Mouse (Mus musculus): ENCODE results near the gene Ccrl2. TPM values are rescaled to one million over a fixed set of nuclear protein-coding genes. Genes with fewer than 3 reads are reported as not detected.

Ccrl2 gene
- 0.33 and 0.68 TPM in 2 replicates for polyA plus RNA-seq (2015; fragmentation: Nextera tagmentation; extraction: Ambion mirVana)

- no peaks in the 10 kb centered on the region for H3K9me3 ChIP-seq
- H3K4me1 ChIP-seq: peaks cover 22% of the 10 kb centered on the region
- peak; percentile 54; the same call in 1 of the 2 replicates for ATAC-seq (ENCODE audit: low FRiP score, low read depth)
- 21% methylated on average over 17 of the region's 17 CpGs for WGBS
- no peaks in the 10 kb centered on the region for H3K27me3 ChIP-seq
- H3K27ac ChIP-seq: no peak within 1 kb of the TSS
- peak within 1 kb of the TSS; percentile 48 for H3K9ac ChIP-seq
- peak within 1 kb of the TSS; percentile 35 for H3K4me3 ChIP-seq
- no peaks in the 10 kb centered on the region for H3K36me3 ChIP-seq
- H3K4me2 ChIP-seq (replicated peaks): peak within 1 kb of the TSS; percentile 66
Measured at GRCm38 (mm10) chr9:111056798-111057543, at the start of gene Ccrl2. TSS of gene Ccrl2 (minus strand) at chr9:111057519.

- H3K9ac ChIP-seq: no peak overlapping the region
- no peak overlapping the region for H3K4me3 ChIP-seq
- H3K4me1 ChIP-seq: no peaks in the 10 kb centered on the region
- 87% methylated on average over 5 of the region's 5 CpGs for WGBS
- H3K4me2 ChIP-seq (replicated peaks): no peak overlapping the region
- ATAC-seq (ENCODE audit: low FRiP score, low read depth): no peak
- no peaks in the 10 kb centered on the region for H3K9me3 ChIP-seq
- no peaks in the 10 kb centered on the region for H3K36me3 ChIP-seq
- no peak overlapping the region for H3K27ac ChIP-seq
- H3K27me3 ChIP-seq: no peaks in the 10 kb centered on the region
Measured at GRCm38 (mm10) chr9:111103893-111104292, 46.6 kb upstream of the Ccrl2 start.

- H3K9ac ChIP-seq: no peak overlapping the region
- 82% methylated on average over 5 of the region's 5 CpGs for WGBS
- ATAC-seq (ENCODE audit: low FRiP score, low read depth): no peak
- H3K27me3 ChIP-seq: no peaks in the 10 kb centered on the region
- H3K36me3 ChIP-seq: no peaks in the 10 kb centered on the region
- no peaks in the 10 kb centered on the region for H3K4me1 ChIP-seq
- H3K4me2 ChIP-seq (replicated peaks): no peak overlapping the region
- H3K9me3 ChIP-seq: no peaks in the 10 kb centered on the region
- no peak overlapping the region for H3K27ac ChIP-seq
- no peak overlapping the region for H3K4me3 ChIP-seq
Measured at GRCm38 (mm10) chr9:111103293-111103692, 46.0 kb upstream of the Ccrl2 start.

- Histone ChIP-seq H3K36me3 (no peaks in the 10 kb centered on the region), H3K27ac (no peak overlapping the region), H3K9ac (no peak overlapping the region), H3K27me3 (no peaks in the 10 kb centered on the region), H3K4me2 (replicated peaks) (no peak overlapping the region), H3K4me3 (no peak overlapping the region), H3K9me3 (no peaks in the 10 kb centered on the region), H3K4me1 (peaks cover 4% of the 10 kb centered on the region; the same call in 1 of the 2 replicates)
- ATAC-seq (ENCODE audit: low FRiP score, low read depth): peak; percentile 75; the same call in 1 of the 2 replicates
- 89% methylated on average over 3 of the region's 3 CpGs for WGBS
Measured at GRCm38 (mm10) chr9:111100406-111100805, 43.1 kb upstream of the Ccrl2 start.

GRCm38 (mm10) chr9:111097543-111097942 lies 40.2 kb upstream of the Ccrl2 start:
- WGBS: 55% methylated on average over 6 of the region's 6 CpGs
- ATAC-seq (ENCODE audit: low FRiP score, low read depth): no peak
- Histone ChIP-seq H3K36me3 (no peaks in the 10 kb centered on the region), H3K27me3 (no peaks in the 10 kb centered on the region), H3K9me3 (no peaks in the 10 kb centered on the region), H3K4me1 (peaks cover 4% of the 10 kb centered on the region; the same call in 1 of the 2 replicates), H3K4me3 (no peak overlapping the region), H3K27ac (no peak overlapping the region), H3K9ac (no peak overlapping the region), H3K4me2 (replicated peaks) (no peak overlapping the region)

- ATAC-seq (ENCODE audit: low FRiP score, low read depth): no peak
- H3K27me3 ChIP-seq: no peaks in the 10 kb centered on the region
- H3K4me1 ChIP-seq: peaks cover 4% of the 10 kb centered on the region; the same call in 1 of the 2 replicates
- no peak overlapping the region for H3K9ac ChIP-seq
- WGBS: 81% methylated on average over 16 of the region's 16 CpGs
- H3K4me2 ChIP-seq (replicated peaks): no peak overlapping the region
- no peak overlapping the region for H3K4me3 ChIP-seq
- no peak overlapping the region for H3K27ac ChIP-seq
- no peaks in the 10 kb centered on the region for H3K36me3 ChIP-seq
- no peaks in the 10 kb centered on the region for H3K9me3 ChIP-seq
Measured at GRCm38 (mm10) chr9:111096419-111097326, 39.4 kb upstream of the Ccrl2 start.

- WGBS: 68% methylated on average over 7 of the region's 7 CpGs
- ATAC-seq (ENCODE audit: low FRiP score, low read depth): no peak
- H3K36me3 ChIP-seq: no peaks in the 10 kb centered on the region
- peaks cover 4% of the 10 kb centered on the region; the same call in 1 of the 2 replicates for H3K4me1 ChIP-seq
- no peak overlapping the region for H3K4me2 ChIP-seq (replicated peaks)
- no peak overlapping the region for H3K4me3 ChIP-seq
- no peak overlapping the region for H3K9ac ChIP-seq
- no peak overlapping the region for H3K27ac ChIP-seq
- H3K27me3 ChIP-seq: no peaks in the 10 kb centered on the region
- H3K9me3 ChIP-seq: no peaks in the 10 kb centered on the region
Measured at GRCm38 (mm10) chr9:111095710-111096109, 38.4 kb upstream of the Ccrl2 start.

GRCm38 (mm10) chr9:111094626-111095025 lies 37.3 kb upstream of the Ccrl2 start:
- no peak for ATAC-seq (ENCODE audit: low FRiP score, low read depth)
- peaks cover 4% of the 10 kb centered on the region; the same call in 1 of the 2 replicates for H3K4me1 ChIP-seq
- no peaks in the 10 kb centered on the region for H3K36me3 ChIP-seq
- H3K9ac ChIP-seq: no peak overlapping the region
- no peak overlapping the region for H3K27ac ChIP-seq
- no peaks in the 10 kb centered on the region for H3K27me3 ChIP-seq
- H3K4me3 ChIP-seq: no peak overlapping the region
- no peak overlapping the region for H3K4me2 ChIP-seq (replicated peaks)
- 74% methylated on average over 5 of the region's 5 CpGs for WGBS
- H3K9me3 ChIP-seq: no peaks in the 10 kb centered on the region

- Histone ChIP-seq H3K36me3 (no peaks in the 10 kb centered on the region), H3K9ac (no peak overlapping the region), H3K4me1 (peaks cover 10% of the 10 kb centered on the region), H3K4me3 (no peak overlapping the region), H3K4me2 (replicated peaks) (no peak overlapping the region), H3K27me3 (no peaks in the 10 kb centered on the region), H3K9me3 (no peaks in the 10 kb centered on the region), H3K27ac (no peak overlapping the region)
- no peak for ATAC-seq (ENCODE audit: low FRiP score, low read depth)
- 28% methylated on average over 5 of the region's 5 CpGs for WGBS
Measured at GRCm38 (mm10) chr9:111093094-111093493, 35.8 kb upstream of the Ccrl2 start.

GRCm38 (mm10) chr9:111092657-111093056 lies 35.3 kb upstream of the Ccrl2 start:
- 73% methylated on average over 9 of the region's 9 CpGs for WGBS
- H3K4me2 ChIP-seq (replicated peaks): no peak overlapping the region
- no peak overlapping the region for H3K9ac ChIP-seq
- no peak overlapping the region for H3K27ac ChIP-seq
- H3K4me3 ChIP-seq: no peak overlapping the region
- no peaks in the 10 kb centered on the region for H3K9me3 ChIP-seq
- peaks cover 12% of the 10 kb centered on the region for H3K4me1 ChIP-seq
- no peaks in the 10 kb centered on the region for H3K27me3 ChIP-seq
- H3K36me3 ChIP-seq: no peaks in the 10 kb centered on the region
- no peak for ATAC-seq (ENCODE audit: low FRiP score, low read depth)

- Histone ChIP-seq H3K9ac (no peak overlapping the region), H3K4me1 (peaks cover 8% of the 10 kb centered on the region), H3K9me3 (no peaks in the 10 kb centered on the region), H3K27me3 (no peaks in the 10 kb centered on the region), H3K4me2 (replicated peaks) (no peak overlapping the region), H3K27ac (no peak overlapping the region), H3K36me3 (no peaks in the 10 kb centered on the region), H3K4me3 (no peak overlapping the region)
- ATAC-seq (ENCODE audit: low FRiP score, low read depth): no peak
- 37% methylated on average over 7 of the region's 7 CpGs for WGBS
Measured at GRCm38 (mm10) chr9:111088886-111089285, 31.6 kb upstream of the Ccrl2 start.

- Histone ChIP-seq H3K4me3 (no peak overlapping the region), H3K27ac (no peak overlapping the region), H3K4me2 (replicated peaks) (no peak overlapping the region), H3K36me3 (no peaks in the 10 kb centered on the region), H3K9ac (no peak overlapping the region), H3K4me1 (peaks cover 8% of the 10 kb centered on the region), H3K27me3 (no peaks in the 10 kb centered on the region), H3K9me3 (no peaks in the 10 kb centered on the region)
- no peak for ATAC-seq (ENCODE audit: low FRiP score, low read depth)
- WGBS: 7% methylated on average over 5 of the region's 5 CpGs
Measured at GRCm38 (mm10) chr9:111087960-111088359, 30.6 kb upstream of the Ccrl2 start.

Measured in limb, embryonic 13.5 days (tissue).